Mouse (Mus musculus) forebrain, embryonic 12.5 days (tissue): ENCODE measurements around the gene Slc25a28. TPM values are rescaled to one million over a fixed set of nuclear protein-coding genes. Genes with fewer than 3 reads are reported as not detected.

Experiments
- ATAC-seq: fragments of 200-750 bp; cut with Nextera tagmentation; 2 replicates; pipeline ENCODE4 v1.8.0; 2017; ENCODE audit warnings: moderate TSS enrichment; ENCODE audit not compliant: low FRiP score
- H3K27ac ChIP-seq: fragments of 300-500 bp; sonication (generic); 2 replicates; pipeline ENCODE4 v1.5.1; 2016; ENCODE audit warnings: mild to moderate bottlenecking
- H3K27me3 ChIP-seq: fragments of 300-500 bp; sonication (generic); 2 replicates; pipeline ENCODE4 v1.6.1; 2016; ENCODE audit warnings: mild to moderate bottlenecking
- H3K36me3 ChIP-seq: fragments of 300-500 bp; sonication (generic); replicated peaks from 2 replicates; pipeline ENCODE4 v1.6.1; 2016; ENCODE audit warnings: mild to moderate bottlenecking
- H3K4me1 ChIP-seq: fragments of 300-500 bp; sonication (generic); 2 replicates; pipeline ENCODE4 v1.6.1; 2016
- H3K4me2 ChIP-seq: fragments of 300-500 bp; sonication (generic); 2 replicates; pipeline ENCODE4 v1.6.1; 2016; ENCODE audit warnings: mild to moderate bottlenecking, moderate library complexity
- H3K4me3 ChIP-seq: fragments of 300-500 bp; sonication (generic); replicated peaks from 2 replicates; pipeline ENCODE4 v1.5.1; 2016; ENCODE audit warnings: mild to moderate bottlenecking
- H3K9ac ChIP-seq: fragments of 300-500 bp; sonication (generic); 2 replicates; pipeline ENCODE4 v1.6.1; 2016; ENCODE audit warnings: mild to moderate bottlenecking
- H3K9me3 ChIP-seq: fragments of 300-500 bp; sonication (generic); 2 replicates; pipeline ENCODE4 v1.6.1; 2016
- WGBS: fragments of 180-500 bp; shearing (Covaris S2); methylation state at CpG from one replicate; pipeline ENCODE4 v1.1.7; 2016; 5-methylcytosine and 5-hydroxymethylcytosine counted together
- polyA plus RNA-seq: library from polyadenylated mRNA; unstranded; fragments of >200 nt; fragmentation: Nextera tagmentation; extraction: Ambion mirVana; gene quantifications from 2 replicates; pipeline ENCODE4 v1.2.1, GENCODE M21; 2016

Gene Slc25a28
- polyA plus RNA-seq, 1 experiment from 2014 or later: 17.5 TPM

DNA sequence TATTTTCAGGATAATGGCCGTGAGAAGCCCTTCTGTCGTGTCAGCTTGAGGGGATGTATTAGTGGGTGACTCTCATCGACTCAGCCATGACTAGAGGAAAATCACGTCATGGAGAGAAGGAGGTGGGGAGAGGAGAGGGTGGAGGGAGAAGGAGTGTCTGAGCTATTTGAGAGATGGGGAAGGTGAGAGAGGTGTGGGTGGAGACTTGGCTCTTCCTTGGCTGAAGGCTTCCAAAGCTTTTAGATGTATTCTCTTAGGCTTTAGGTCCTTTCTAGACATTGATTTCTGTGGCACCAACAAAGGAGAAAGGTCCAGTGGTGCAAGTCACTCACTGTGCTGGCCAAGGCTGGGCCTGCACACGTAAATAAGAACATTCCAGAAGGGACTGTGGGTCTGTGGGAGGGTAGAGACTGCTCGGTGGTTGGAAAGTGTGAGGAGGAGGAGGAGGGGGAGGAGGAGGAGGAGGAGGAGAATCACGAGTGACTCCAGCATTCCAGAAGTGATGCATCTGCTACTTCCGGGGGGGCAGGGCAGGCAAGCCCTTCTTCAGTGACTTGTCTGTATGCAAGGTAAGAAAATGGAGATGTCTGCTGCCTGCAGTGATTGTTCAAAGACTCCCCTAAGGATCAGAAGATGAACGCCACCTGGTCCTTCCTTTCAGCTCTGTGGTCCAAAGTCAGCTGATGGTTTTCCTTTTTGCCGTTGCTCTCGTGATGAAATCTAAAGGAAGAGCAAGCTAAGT, 24.5 kb upstream of the Slc25a28 start:
- no peak overlapping the region for H3K4me3 ChIP-seq
- H3K9me3 ChIP-seq: no peaks in the 10 kb centered on the region
- H3K27me3 ChIP-seq: no peaks in the 10 kb centered on the region
- H3K4me1 ChIP-seq: no peaks in the 10 kb centered on the region
- no peak overlapping the region for H3K9ac ChIP-seq
- no peak for ATAC-seq
- WGBS: 75% methylated on average over 11 of the region's 11 CpGs
- no peak overlapping the region for H3K4me2 ChIP-seq
- H3K27ac ChIP-seq: no peak overlapping the region
- peaks cover 13% of the 10 kb centered on the region for H3K36me3 ChIP-seq

DNA sequence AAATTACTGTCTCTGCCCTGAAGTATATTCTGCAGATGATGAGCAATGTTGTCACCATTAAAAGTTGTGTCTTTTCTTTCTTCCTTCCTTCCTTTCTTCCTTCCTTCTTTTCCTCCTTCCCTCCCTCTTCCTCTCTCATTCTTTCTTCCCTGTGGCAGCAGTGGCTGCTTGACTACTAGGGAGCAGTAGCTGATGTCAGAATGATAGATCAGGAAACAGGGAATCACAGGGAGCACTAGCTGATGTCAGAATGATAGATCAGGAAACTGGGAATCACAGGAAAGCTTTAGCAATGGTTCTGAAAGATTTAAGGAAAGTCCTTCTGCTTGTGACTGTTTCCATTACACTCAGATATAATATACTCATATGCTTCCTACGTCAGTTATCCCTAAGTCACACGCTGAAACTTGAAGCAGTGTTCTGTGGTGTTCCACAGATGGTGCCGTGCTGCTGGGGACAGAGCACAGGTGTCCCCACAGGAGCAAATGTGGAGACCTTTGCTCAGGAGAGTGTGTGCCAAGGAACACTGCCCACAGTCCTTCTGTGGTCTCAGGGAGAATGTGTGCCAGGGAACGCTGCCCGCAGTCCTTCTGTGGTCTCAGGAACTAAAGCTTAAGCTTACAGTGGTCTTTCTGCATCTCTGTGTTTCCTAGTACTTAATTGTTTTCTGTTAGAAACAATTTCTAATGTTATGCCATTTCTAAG, 23.1 kb upstream of the Slc25a28 start:
- 90% methylated on average over 5 of the region's 5 CpGs for WGBS
- Histone ChIP-seq H3K36me3 (peaks cover 12% of the 10 kb centered on the region), H3K4me3 (no peak overlapping the region), H3K4me2 (no peak overlapping the region), H3K9me3 (no peaks in the 10 kb centered on the region), H3K27me3 (no peaks in the 10 kb centered on the region), H3K27ac (no peak overlapping the region), H3K4me1 (no peaks in the 10 kb centered on the region), H3K9ac (no peak overlapping the region)
- no peak for ATAC-seq

DNA sequence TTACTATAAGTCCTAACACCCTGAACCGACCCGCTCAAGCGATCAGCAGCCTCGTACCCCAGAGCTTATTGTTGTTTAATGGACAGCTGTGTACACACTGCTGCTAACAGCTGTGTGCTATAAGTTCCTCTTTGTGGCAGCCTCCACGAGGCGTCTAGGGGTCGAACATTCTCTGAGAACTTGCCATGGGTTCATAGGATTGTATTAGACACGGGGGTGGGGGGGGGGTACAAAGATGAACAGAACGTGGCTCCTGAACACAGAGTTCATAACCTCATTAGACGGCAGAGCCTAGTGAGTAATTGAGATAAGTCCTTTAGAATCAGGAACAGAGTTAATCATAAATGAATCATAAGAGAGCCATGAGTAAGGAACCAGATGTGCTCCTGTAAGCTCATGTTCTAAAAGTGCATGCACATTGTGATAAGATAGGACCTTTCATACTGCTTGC, 20.9 kb upstream of the Slc25a28 start:
- WGBS: 54% methylated on average over 10 of the region's 10 CpGs
- peaks cover 6% of the 10 kb centered on the region for H3K4me1 ChIP-seq
- no peak for ATAC-seq
- no peaks in the 10 kb centered on the region for H3K27me3 ChIP-seq
- no peak overlapping the region for H3K4me3 ChIP-seq
- no peak overlapping the region for H3K9ac ChIP-seq
- H3K27ac ChIP-seq: no peak overlapping the region
- H3K36me3 ChIP-seq: peaks cover 9% of the 10 kb centered on the region; the same call in 1 of the 2 replicates
- H3K4me2 ChIP-seq: no peak overlapping the region
- no peaks in the 10 kb centered on the region for H3K9me3 ChIP-seq

DNA sequence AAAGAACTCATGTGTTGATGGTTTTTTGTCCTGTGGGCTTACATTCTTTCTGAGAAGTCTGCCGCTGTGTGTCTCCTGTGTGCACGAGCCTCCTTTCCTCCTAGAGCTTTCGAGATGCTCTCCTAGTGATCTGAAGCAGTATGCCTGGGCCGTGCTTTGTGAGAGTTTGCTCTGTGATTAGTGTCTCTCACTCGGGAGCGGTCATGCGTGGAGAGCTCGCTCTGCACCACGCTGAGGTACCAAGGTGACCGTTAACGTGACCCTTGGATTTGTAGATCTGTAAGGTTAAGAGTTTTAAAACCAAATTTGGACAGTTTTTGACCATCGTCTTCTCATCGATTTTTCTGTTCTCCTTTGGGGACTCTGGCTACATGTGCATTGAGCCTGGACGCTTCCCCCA, 18.1 kb upstream of the Slc25a28 start:
- Histone ChIP-seq H3K9me3 (no peaks in the 10 kb centered on the region), H3K4me3 (no peak overlapping the region), H3K4me2 (no peak overlapping the region), H3K4me1 (peaks cover 14% of the 10 kb centered on the region), H3K27me3 (peaks cover 6% of the 10 kb centered on the region; the same call in 1 of the 2 replicates), H3K9ac (no peak overlapping the region), H3K36me3 (peaks cover 3% of the 10 kb centered on the region; the same call in 1 of the 2 replicates), H3K27ac (no peak overlapping the region)
- no peak for ATAC-seq
- 50% methylated on average over 14 of the region's 14 CpGs for WGBS

DNA sequence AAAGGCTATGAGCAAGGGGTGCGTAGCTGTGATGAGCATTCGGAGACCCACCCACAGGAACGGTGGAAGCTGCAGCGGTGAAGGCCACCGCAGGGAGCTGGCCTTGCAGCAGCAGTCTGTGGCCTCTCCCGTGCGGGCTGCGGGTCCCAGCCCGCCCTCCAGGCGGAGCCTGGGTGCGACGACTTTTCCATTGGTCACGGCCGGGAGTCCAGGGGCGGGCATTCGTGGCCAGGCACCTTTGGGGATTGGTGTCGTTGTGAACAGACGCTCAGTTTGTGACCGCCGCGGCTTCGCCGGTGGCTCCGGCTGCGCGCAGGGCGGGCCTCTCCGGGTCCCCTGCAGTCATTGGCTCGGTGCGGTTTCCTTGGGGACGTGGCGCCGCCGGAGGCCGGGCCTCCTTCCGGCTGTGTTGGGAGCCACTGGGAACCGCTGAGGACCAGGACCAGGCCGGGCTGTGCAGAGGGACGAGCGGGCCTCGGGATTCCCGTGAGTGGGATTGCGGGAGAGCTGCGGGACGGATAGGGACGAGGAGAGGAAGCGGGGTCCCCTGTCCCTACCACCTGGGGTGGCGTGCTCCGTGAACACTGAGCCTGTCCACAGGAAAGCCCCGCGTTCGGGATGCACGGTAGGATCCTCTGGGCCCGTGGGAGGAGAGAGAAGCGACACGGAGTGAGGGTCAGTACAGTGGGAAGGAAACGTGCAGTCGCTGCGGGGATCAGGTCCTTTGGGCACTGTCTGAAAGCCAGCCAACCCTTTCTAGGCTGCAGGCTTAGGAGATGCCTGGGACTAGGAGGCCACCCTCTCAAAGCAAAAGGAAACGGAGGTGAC, 15.0 kb upstream of the Slc25a28 start, which contains the start of gene Entpd7:
Entpd7 (plus strand) TSS at position 254 of the 828 bp plus-strand sequence.
- Histone ChIP-seq H3K9me3 (no peaks in the 10 kb centered on the region), H3K36me3 (peaks cover 3% of the 10 kb centered on the region; the same call in 1 of the 2 replicates), H3K4me3 (peak within 1 kb of the TSS; percentile 65), H3K9ac (peak within 1 kb of the TSS; percentile 82), H3K27ac (peak within 1 kb of the TSS; percentile 76), H3K4me1 (peaks cover 14% of the 10 kb centered on the region), H3K4me2 (peak within 1 kb of the TSS; percentile 93), H3K27me3 (peaks cover 9% of the 10 kb centered on the region)
- peak; percentile 99 for ATAC-seq
- WGBS: under 1% methylated on average over 60 of the region's 60 CpGs

DNA sequence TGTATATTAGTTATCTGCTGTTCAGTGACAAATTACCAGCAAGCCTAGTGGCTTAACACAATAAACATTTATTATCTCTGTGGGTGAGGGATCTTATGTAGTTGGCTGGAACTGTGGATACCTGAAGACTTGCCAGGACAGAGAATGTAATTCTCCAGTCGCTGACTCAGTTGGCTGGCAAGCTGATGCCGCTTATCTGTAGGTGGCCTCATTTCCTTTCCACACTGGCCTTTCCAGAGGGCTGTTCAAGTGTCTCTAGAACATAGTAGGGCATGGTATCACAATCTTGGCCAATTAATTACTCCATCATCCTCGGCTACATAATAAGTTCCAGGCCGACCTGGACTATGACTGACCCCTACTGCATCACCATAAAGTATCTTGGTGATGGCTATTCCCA, 6.9 kb upstream of the Slc25a28 start:
- Histone ChIP-seq H3K36me3 (no peaks in the 10 kb centered on the region), H3K9ac (no peak overlapping the region), H3K4me3 (no peak overlapping the region), H3K4me1 (peaks cover 3% of the 10 kb centered on the region), H3K9me3 (no peaks in the 10 kb centered on the region), H3K4me2 (no peak overlapping the region), H3K27me3 (peaks cover 9% of the 10 kb centered on the region; the same call in 1 of the 2 replicates), H3K27ac (no peak overlapping the region)
- ATAC-seq: no peak
- WGBS: 89% methylated on average over 4 of the region's 4 CpGs

DNA sequence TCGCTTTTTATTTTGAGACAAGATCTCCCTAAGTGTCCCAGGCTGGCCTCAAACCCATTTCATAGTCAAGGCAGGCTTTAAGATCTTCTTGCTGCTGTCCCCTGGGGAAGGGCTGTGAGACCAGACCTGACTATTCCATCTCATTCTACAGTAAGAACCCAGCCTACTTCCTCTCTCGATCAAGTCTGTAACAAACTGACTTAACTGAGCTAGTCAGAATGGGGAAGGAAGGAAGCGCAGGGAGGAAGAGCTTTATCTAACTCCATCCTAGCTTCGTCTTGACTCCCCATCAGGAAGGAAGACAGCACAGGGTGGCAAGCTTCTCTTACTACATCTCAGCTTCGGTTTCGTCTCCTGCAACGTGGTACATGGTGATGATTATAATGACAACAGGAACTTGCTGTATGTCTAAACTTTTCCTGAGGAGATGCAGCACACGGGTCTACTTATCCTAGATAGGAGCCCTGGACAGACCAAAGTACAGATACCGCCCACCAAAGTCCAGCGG, 4.8 kb upstream of the Slc25a28 start:
- Histone ChIP-seq H3K27ac (no peak overlapping the region), H3K27me3 (peaks cover 9% of the 10 kb centered on the region; the same call in 1 of the 2 replicates), H3K9me3 (no peaks in the 10 kb centered on the region), H3K36me3 (no peaks in the 10 kb centered on the region), H3K4me2 (no peak overlapping the region), H3K9ac (no peak overlapping the region), H3K4me1 (peaks cover 11% of the 10 kb centered on the region), H3K4me3 (no peak overlapping the region)
- WGBS: 85% methylated on average over 10 of the region's 10 CpGs
- no peak for ATAC-seq

DNA sequence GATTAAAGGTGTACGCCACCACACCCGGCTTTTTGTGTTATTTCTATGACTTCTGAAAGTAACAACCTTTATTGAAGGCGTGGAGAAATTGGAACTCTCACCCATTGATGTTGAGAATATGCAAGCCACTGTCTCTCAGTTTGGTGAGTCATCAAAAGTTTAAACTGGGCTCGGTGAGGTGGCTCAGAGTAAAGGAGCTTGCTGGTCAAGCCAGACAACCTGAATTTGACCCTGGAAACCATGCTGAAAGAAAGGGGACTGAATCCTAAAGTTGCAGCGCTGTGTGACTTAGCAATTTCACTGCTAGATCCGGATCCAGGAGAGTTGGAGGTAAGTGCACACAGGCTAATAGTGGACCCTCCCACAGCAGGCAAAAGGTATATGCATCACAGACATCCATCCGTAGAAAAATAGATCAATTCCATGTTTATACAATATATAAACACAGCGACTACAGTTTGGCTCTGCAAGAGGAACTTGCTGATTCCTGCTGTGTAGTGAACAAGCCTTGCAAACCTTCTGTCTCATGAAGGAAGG, 3.9 kb upstream of the Slc25a28 start:
- H3K9ac ChIP-seq: no peak overlapping the region
- H3K4me1 ChIP-seq: peaks cover 16% of the 10 kb centered on the region
- ATAC-seq: no peak
- H3K27ac ChIP-seq: no peak overlapping the region
- no peak overlapping the region for H3K4me3 ChIP-seq
- 84% methylated on average over 8 of the region's 8 CpGs for WGBS
- H3K36me3 ChIP-seq: no peaks in the 10 kb centered on the region
- H3K27me3 ChIP-seq: peaks cover 9% of the 10 kb centered on the region; the same call in 1 of the 2 replicates
- no peaks in the 10 kb centered on the region for H3K9me3 ChIP-seq
- no peak overlapping the region for H3K4me2 ChIP-seq

DNA sequence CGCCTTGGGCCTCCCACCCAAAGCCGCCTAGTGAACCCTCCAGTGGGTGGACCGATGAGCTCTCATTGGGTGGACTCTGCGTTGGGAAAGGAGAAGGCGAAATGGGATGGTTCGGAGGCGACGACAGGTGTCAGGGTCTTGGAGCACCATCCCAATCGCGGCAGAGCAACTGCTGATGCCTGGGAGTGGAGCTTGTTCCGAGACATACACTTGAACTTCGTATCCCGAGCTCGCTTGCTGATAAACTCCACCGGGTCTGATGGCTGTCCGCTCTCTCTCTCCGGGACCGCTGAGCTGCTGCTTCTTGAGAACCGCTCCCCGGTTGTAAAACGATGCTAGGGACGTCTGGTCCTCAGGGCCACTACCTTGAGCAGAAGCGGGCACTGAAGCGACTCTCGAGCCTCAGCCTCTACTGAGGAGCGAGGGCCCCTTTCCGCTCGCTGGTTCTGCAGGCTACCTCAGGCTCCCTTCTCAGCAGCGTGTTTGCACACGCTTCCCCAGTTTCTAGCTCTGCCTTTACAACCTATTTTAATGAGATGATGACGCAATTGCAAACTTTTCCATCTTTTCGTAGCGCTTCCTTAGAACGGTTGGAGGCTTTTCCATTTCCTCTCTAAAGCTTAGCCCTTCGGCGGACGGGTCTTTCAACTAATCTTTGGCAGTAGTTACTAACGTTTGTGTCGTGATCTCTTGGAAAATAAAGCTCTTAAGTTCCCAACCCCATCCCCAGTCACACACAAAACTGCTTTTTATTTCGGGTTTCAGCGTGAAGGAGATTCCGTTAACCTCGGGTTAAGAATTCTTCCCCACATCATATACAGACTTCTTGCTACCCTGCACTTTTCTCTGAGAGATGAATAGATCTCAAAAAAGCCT, 1.1 kb upstream of the Slc25a28 start:
- peak overlapping the region; percentile 80 for H3K4me2 ChIP-seq
- peak; percentile 16; the same call in 1 of the 2 replicates for ATAC-seq
- H3K9ac ChIP-seq: peak overlapping the region; percentile 68
- H3K27me3 ChIP-seq: 0 out of 2 replicates have a peak, but pooled peaks cover 9% of the 10 kb centered on the region
- 2% methylated on average over 43 of the region's 43 CpGs for WGBS
- H3K27ac ChIP-seq: peak overlapping the region; percentile 98
- peaks cover 26% of the 10 kb centered on the region for H3K4me1 ChIP-seq
- no peaks in the 10 kb centered on the region for H3K36me3 ChIP-seq
- H3K4me3 ChIP-seq: peak overlapping the region; percentile 96
- no peaks in the 10 kb centered on the region for H3K9me3 ChIP-seq

DNA sequence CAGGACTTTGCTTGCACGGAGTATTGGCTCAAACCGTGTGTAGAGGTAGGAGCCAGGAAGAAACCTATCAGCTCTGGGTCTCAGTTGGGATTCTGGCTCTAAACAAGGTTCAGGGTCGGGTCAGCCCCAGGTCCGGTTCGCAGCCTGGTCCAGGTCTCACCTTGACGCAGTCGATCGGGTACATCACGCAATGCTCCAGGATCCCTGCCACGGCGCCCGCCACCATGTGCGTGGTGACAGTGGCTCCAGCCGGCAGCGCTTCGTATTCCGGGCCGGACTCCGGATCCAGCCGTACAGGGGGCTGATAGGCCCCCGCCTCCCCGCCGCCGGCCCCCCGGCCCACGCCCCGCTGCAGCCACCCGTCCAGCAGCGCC, 378 bp downstream of the Slc25a28 start:
- no peaks in the 10 kb centered on the region for H3K36me3 ChIP-seq

More for the DNA sequence above, 378 bp downstream of the Slc25a28 start:
- peak overlapping the region; percentile 87 for H3K9ac ChIP-seq
- under 1% methylated on average over 23 of the region's 29 CpGs for WGBS
- no peak; the same call in none of the 2 replicates for ATAC-seq
- H3K4me3 ChIP-seq: peak overlapping the region; percentile 96
- peak overlapping the region; percentile 88 for H3K4me2 ChIP-seq
- no peaks in the 10 kb centered on the region for H3K9me3 ChIP-seq
- H3K4me1 ChIP-seq: peaks cover 28% of the 10 kb centered on the region
- H3K27me3 ChIP-seq: 0 out of 2 replicates have a peak, but pooled peaks cover 9% of the 10 kb centered on the region
- H3K27ac ChIP-seq: peak overlapping the region; percentile 79
